Mouse (Mus musculus): ENCODE data around the gene Prelid3b. TPM values are rescaled to one million over a fixed set of nuclear protein-coding genes. Genes with fewer than 3 reads are reported as not detected.

Gene Prelid3b
- polyA plus RNA-seq, 1 experiment from 2014 or later = 64.2 TPM

- H3K4me1 ChIP-seq (ENCODE audit: control insufficient read depth, low read depth, low read length) = peaks cover 32% of the 10 kb centered on the region
- H3K9ac ChIP-seq (ENCODE audit: low read depth, low read length) = no peak overlapping the region; the same call in 1 of the 2 replicates
- H3K27ac ChIP-seq (ENCODE audit: low read length) = peak overlapping the region; percentile 6
- WGBS (ENCODE audit: insufficient replicate concordance) = 76% methylated on average over 7 of the region's 7 CpGs
- no peaks in the 10 kb centered on the region for H3K27me3 ChIP-seq (ENCODE audit: control insufficient read depth, insufficient read depth, low read depth, low read length)
- H3K4me3 ChIP-seq (ENCODE audit: low read depth, low read length) = peak overlapping the region; percentile 88
- no peak for ATAC-seq (ENCODE audit: low read depth)
- H3K4me2 ChIP-seq (ENCODE audit: low read depth, low read length) = peak overlapping the region; percentile 82
- peaks cover 27% of the 10 kb centered on the region for H3K36me3 ChIP-seq (ENCODE audit: control insufficient read depth, insufficient read depth)
- no peaks in the 10 kb centered on the region for H3K9me3 ChIP-seq (replicated peaks; ENCODE audit: control insufficient read depth, low read length)
Observed at GRCm38 (mm10) chr2:174470786-174471405, 2.0 kb downstream of the Prelid3b start.

- Histone ChIP-seq H3K36me3 (ENCODE audit: control insufficient read depth, insufficient read depth) (peaks cover 32% of the 10 kb centered on the region), H3K9me3 (replicated peaks; ENCODE audit: control insufficient read depth, low read length) (no peaks in the 10 kb centered on the region), H3K4me1 (ENCODE audit: control insufficient read depth, low read depth, low read length) (peaks cover 32% of the 10 kb centered on the region), H3K4me3 (ENCODE audit: low read depth, low read length) (no peak overlapping the region), H3K27me3 (ENCODE audit: control insufficient read depth, insufficient read depth, low read depth, low read length) (no peaks in the 10 kb centered on the region), H3K27ac (ENCODE audit: low read length) (0 out of 2 replicates have a peak overlapping the region, but pooled peaks have one; percentile 42), H3K4me2 (ENCODE audit: low read depth, low read length) (peak overlapping the region; percentile 82; the same call in 1 of the 2 replicates), H3K9ac (ENCODE audit: low read depth, low read length) (no peak overlapping the region)
- no peak for ATAC-seq (ENCODE audit: low read depth)
- 24% methylated on average over 4 of the region's 4 CpGs for WGBS (ENCODE audit: insufficient replicate concordance)
Observed at GRCm38 (mm10) chr2:174470333-174470732, 2.5 kb downstream of the Prelid3b start.

GRCm38 (mm10) chr2:174463789-174464523 is 8.9 kb downstream of the Prelid3b start, which contains the start of gene Atp5e:
Atp5e (minus strand) TSS chr2:174464105.
- peak; percentile 100 for ATAC-seq (ENCODE audit: low read depth)
- H3K4me1 ChIP-seq (ENCODE audit: control insufficient read depth, low read depth, low read length) = peaks cover 13% of the 10 kb centered on the region
- peak within 1 kb of the TSS; percentile 75 for H3K4me3 ChIP-seq (ENCODE audit: low read depth, low read length)
- peak within 1 kb of the TSS; percentile 67 for H3K27ac ChIP-seq (ENCODE audit: low read length)
- peak within 1 kb of the TSS; percentile 92 for H3K4me2 ChIP-seq (ENCODE audit: low read depth, low read length)
- peak within 1 kb of the TSS; percentile 77 for H3K9ac ChIP-seq (ENCODE audit: low read depth, low read length)
- H3K36me3 ChIP-seq (ENCODE audit: control insufficient read depth, insufficient read depth) = peaks cover 45% of the 10 kb centered on the region
- H3K27me3 ChIP-seq (ENCODE audit: control insufficient read depth, insufficient read depth, low read depth, low read length) = no peaks in the 10 kb centered on the region
- H3K9me3 ChIP-seq (replicated peaks; ENCODE audit: control insufficient read depth, low read length) = no peaks in the 10 kb centered on the region
- WGBS (ENCODE audit: insufficient replicate concordance) = 2% methylated on average over 48 of the region's 48 CpGs

GRCm38 (mm10) chr2:174463370-174463769 is 9.5 kb downstream of the Prelid3b start:
- H3K9ac ChIP-seq (ENCODE audit: low read depth, low read length) = peak overlapping the region; percentile 77
- peak overlapping the region; percentile 67 for H3K27ac ChIP-seq (ENCODE audit: low read length)
- 26% methylated on average over 10 of the region's 10 CpGs for WGBS (ENCODE audit: insufficient replicate concordance)
- peak overlapping the region; percentile 92 for H3K4me2 ChIP-seq (ENCODE audit: low read depth, low read length)
- H3K4me3 ChIP-seq (ENCODE audit: low read depth, low read length) = peak overlapping the region; percentile 75
- H3K4me1 ChIP-seq (ENCODE audit: control insufficient read depth, low read depth, low read length) = peaks cover 13% of the 10 kb centered on the region
- H3K36me3 ChIP-seq (ENCODE audit: control insufficient read depth, insufficient read depth) = peaks cover 44% of the 10 kb centered on the region
- peak; percentile 2; the same call in 1 of the 2 replicates for ATAC-seq (ENCODE audit: low read depth)
- H3K27me3 ChIP-seq (ENCODE audit: control insufficient read depth, insufficient read depth, low read depth, low read length) = no peaks in the 10 kb centered on the region
- no peaks in the 10 kb centered on the region for H3K9me3 ChIP-seq (replicated peaks; ENCODE audit: control insufficient read depth, low read length)

- Histone ChIP-seq H3K27me3 (ENCODE audit: control insufficient read depth, insufficient read depth, low read depth, low read length) (no peaks in the 10 kb centered on the region), H3K4me2 (ENCODE audit: low read depth, low read length) (no peak overlapping the region), H3K27ac (ENCODE audit: low read length) (no peak overlapping the region), H3K4me1 (ENCODE audit: control insufficient read depth, low read depth, low read length) (peaks cover 19% of the 10 kb centered on the region), H3K4me3 (ENCODE audit: low read depth, low read length) (no peak overlapping the region), H3K9ac (ENCODE audit: low read depth, low read length) (no peak overlapping the region), H3K9me3 (replicated peaks; ENCODE audit: control insufficient read depth, low read length) (no peaks in the 10 kb centered on the region), H3K36me3 (ENCODE audit: control insufficient read depth, insufficient read depth) (peaks cover 24% of the 10 kb centered on the region)
- 65% methylated on average over 2 of the region's 2 CpGs for WGBS (ENCODE audit: insufficient replicate concordance)
- ATAC-seq (ENCODE audit: low read depth) = no peak
Observed at GRCm38 (mm10) chr2:174459365-174459764, 13.5 kb downstream of the Prelid3b start.

- ATAC-seq (ENCODE audit: low read depth) = peak; percentile 96
- H3K9me3 ChIP-seq (replicated peaks; ENCODE audit: control insufficient read depth, low read length) = no peaks in the 10 kb centered on the region
- H3K4me2 ChIP-seq (ENCODE audit: low read depth, low read length) = peak overlapping the region; percentile 38
- no peaks in the 10 kb centered on the region for H3K27me3 ChIP-seq (ENCODE audit: control insufficient read depth, insufficient read depth, low read depth, low read length)
- H3K9ac ChIP-seq (ENCODE audit: low read depth, low read length) = peak overlapping the region; percentile 17; the same call in 1 of the 2 replicates
- peaks cover 37% of the 10 kb centered on the region for H3K4me1 ChIP-seq (ENCODE audit: control insufficient read depth, low read depth, low read length)
- no peak overlapping the region for H3K4me3 ChIP-seq (ENCODE audit: low read depth, low read length)
- H3K36me3 ChIP-seq (ENCODE audit: control insufficient read depth, insufficient read depth) = no peaks in the 10 kb centered on the region
- H3K27ac ChIP-seq (ENCODE audit: low read length) = peak overlapping the region; percentile 81
- 28% methylated on average over 7 of the region's 7 CpGs for WGBS (ENCODE audit: insufficient replicate concordance)
Observed at GRCm38 (mm10) chr2:174453681-174454080, 19.2 kb downstream of the Prelid3b start.

GRCm38 (mm10) chr2:174450353-174450752 is 22.5 kb downstream of the Prelid3b start, which contains the start of gene Tubb1:
Tubb1 (plus strand) TSS chr2:174450695.
- Histone ChIP-seq H3K27me3 (ENCODE audit: control insufficient read depth, insufficient read depth, low read depth, low read length) (no peaks in the 10 kb centered on the region), H3K9ac (ENCODE audit: low read depth, low read length) (0 out of 2 replicates have a peak within 1 kb of the TSS, but pooled peaks have one; percentile 13), H3K4me1 (ENCODE audit: control insufficient read depth, low read depth, low read length) (peaks cover 37% of the 10 kb centered on the region), H3K4me2 (ENCODE audit: low read depth, low read length) (no peak within 1 kb of the TSS), H3K36me3 (ENCODE audit: control insufficient read depth, insufficient read depth) (no peaks in the 10 kb centered on the region), H3K27ac (ENCODE audit: low read length) (peak within 1 kb of the TSS; percentile 47), H3K4me3 (ENCODE audit: low read depth, low read length) (no peak within 1 kb of the TSS), H3K9me3 (replicated peaks; ENCODE audit: control insufficient read depth, low read length) (no peaks in the 10 kb centered on the region)
- peak; percentile 55 for ATAC-seq (ENCODE audit: low read depth)
- 22% methylated on average over 4 of the region's 4 CpGs for WGBS (ENCODE audit: insufficient replicate concordance)

- Histone ChIP-seq H3K9ac (ENCODE audit: low read depth, low read length) (no peak overlapping the region), H3K27ac (ENCODE audit: low read length) (no peak overlapping the region), H3K36me3 (ENCODE audit: control insufficient read depth, insufficient read depth) (no peaks in the 10 kb centered on the region), H3K4me3 (ENCODE audit: low read depth, low read length) (no peak overlapping the region), H3K4me2 (ENCODE audit: low read depth, low read length) (no peak overlapping the region), H3K9me3 (replicated peaks; ENCODE audit: control insufficient read depth, low read length) (no peaks in the 10 kb centered on the region), H3K27me3 (ENCODE audit: control insufficient read depth, insufficient read depth, low read depth, low read length) (no peaks in the 10 kb centered on the region), H3K4me1 (ENCODE audit: control insufficient read depth, low read depth, low read length) (peaks cover 23% of the 10 kb centered on the region)
- WGBS (ENCODE audit: insufficient replicate concordance) = 74% methylated on average over 4 of the region's 4 CpGs
- no peak for ATAC-seq (ENCODE audit: low read depth)
Observed at GRCm38 (mm10) chr2:174448405-174448804, 24.5 kb downstream of the Prelid3b start.

DNA sequence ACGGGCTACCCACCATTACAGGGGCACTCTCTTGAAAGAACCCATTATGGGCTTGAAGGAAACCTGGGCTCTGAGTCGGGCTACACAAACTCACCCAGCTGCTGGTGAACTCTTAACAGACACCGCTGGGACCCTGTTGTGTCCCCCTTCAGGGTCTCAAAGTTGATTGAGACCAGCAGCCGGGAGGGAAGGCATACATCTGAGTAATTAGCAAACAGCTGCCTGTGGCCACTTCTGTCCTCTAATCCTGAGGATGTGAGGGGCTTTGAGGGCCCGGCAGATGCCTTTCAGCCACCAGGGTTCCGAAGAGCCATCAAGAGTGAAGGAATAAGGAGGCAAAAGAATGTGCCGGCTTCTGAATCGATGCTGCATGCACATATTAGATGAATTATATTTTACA is 26.0 kb downstream of the Prelid3b start:
- Histone ChIP-seq H3K9me3 (replicated peaks; ENCODE audit: control insufficient read depth, low read length) (no peaks in the 10 kb centered on the region), H3K4me2 (ENCODE audit: low read depth, low read length) (no peak overlapping the region), H3K36me3 (ENCODE audit: control insufficient read depth, insufficient read depth) (no peaks in the 10 kb centered on the region), H3K27me3 (ENCODE audit: control insufficient read depth, insufficient read depth, low read depth, low read length) (no peaks in the 10 kb centered on the region), H3K9ac (ENCODE audit: low read depth, low read length) (no peak overlapping the region), H3K4me1 (ENCODE audit: control insufficient read depth, low read depth, low read length) (peaks cover 12% of the 10 kb centered on the region), H3K27ac (ENCODE audit: low read length) (no peak overlapping the region), H3K4me3 (ENCODE audit: low read depth, low read length) (no peak overlapping the region)
- no peak for ATAC-seq (ENCODE audit: low read depth)
- 67% methylated on average over 8 of the region's 8 CpGs for WGBS (ENCODE audit: insufficient replicate concordance)

All from liver, embryonic 16.5 days (tissue).